Mouse (Mus musculus): ENCODE measurements around the gene Arhgef15. TPM values are rescaled to one million over a fixed set of nuclear protein-coding genes. Genes with fewer than 3 reads are reported as not detected.

The Arhgef15 gene
- total and polyA plus RNA-seq, 3 experiments, result 0.04 TPM; not detected in 2

- H3K4me2 ChIP-seq (ENCODE audit: insufficient read depth, low read depth, poor library complexity, severe bottlenecking), result no peak overlapping the region
- H3K27me3 ChIP-seq (replicated peaks), result peaks cover 18% of the 10 kb centered on the region
- H3K36me3 ChIP-seq (replicated peaks in 1 of 2; ENCODE audit: control insufficient read depth in 1 of 2, insufficient read depth in 1 of 2, low read length in 1 of 2), result peaks cover 21 to 26% of the 10 kb centered on the region in 2 experiments
- peaks cover 5 to 24% of the 10 kb centered on the region in 2 experiments; a peak in 3 of 4 replicates for H3K4me1 ChIP-seq (ENCODE audit: control insufficient read depth in 1 of 2, insufficient read depth in 2 of 2)
- dilution Hi-C loops (cut with MboI; ENCODE audit: extremely low pct_ligation_motif_present, extremely low pct_unique_long_range_greater_than_20kb, low sequenced_read_pairs) (no loop called here), in situ Hi-C loops (cut with MboI; ENCODE audit: low pct_ligation_motif_present, low pct_unique_long_range_greater_than_20kb, low sequenced_read_pairs) (loop anchor here (5.0 kb wide), 1 partner anchor 72 kb away; no protein-coding TSS in a partner anchor)
- no peak for DNase-seq (ENCODE audit: extremely low read depth)
- H3K9me3 ChIP-seq (replicated peaks; ENCODE audit: low read length), result peaks cover 5% of the 10 kb centered on the region
- H3K79me2 ChIP-seq (replicated peaks; ENCODE audit: control insufficient read depth, extremely low read depth, insufficient read depth, poor library complexity, severe bottlenecking), result peaks cover 19% of the 10 kb centered on the region
- H3K9ac ChIP-seq (ENCODE audit: insufficient read depth, low read depth), result no peak overlapping the region
- no peak for TF ChIP-seq JUN (IDR thresholded peaks at IDR 0.05; ENCODE audit: insufficient read depth, low read depth, low read length)
- TF ChIP-seq KAT2A (IDR thresholded peaks at IDR 0.05; ENCODE audit: insufficient replicate concordance, low read length), result no peak
- no peak for TF ChIP-seq ZMIZ1 (IDR thresholded peaks at IDR 0.05; ENCODE audit: low read depth, low read length)
- TF ChIP-seq SMC3 (IDR thresholded peaks at IDR 0.05; ENCODE audit: low read depth, low read length), result no peak
- no peak for TF ChIP-seq ZKSCAN1 (IDR thresholded peaks at IDR 0.05; ENCODE audit: borderline replicate concordance, low read depth, low read length)
- TF ChIP-seq MAFK (IDR thresholded peaks at IDR 0.05; ENCODE audit: insufficient replicate concordance, low read length), result no peak
- no peak for TF ChIP-seq JUND (conservative IDR thresholded peaks at IDR 0.05; ENCODE audit: low read depth, low read length)
- TF ChIP-seq CTCF (conservative IDR thresholded peaks at IDR 0.05 in 1 of 2, IDR thresholded peaks at IDR 0.05 in 1 of 2; ENCODE audit: low read depth in 2 of 2, low read length in 2 of 2), result no peak
- no peak for TF ChIP-seq POLR2A (IDR thresholded peaks at IDR 0.05; ENCODE audit: low read depth, low read length)
- TF ChIP-seq POLR2AphosphoS2 (IDR thresholded peaks at IDR 0.05; ENCODE audit: low read depth, low read length), result no peak
- TF ChIP-seq RCOR1 (conservative IDR thresholded peaks at IDR 0.05; ENCODE audit: low read depth, low read length), result no peak
- no peak for TF ChIP-seq NELFE (IDR thresholded peaks at IDR 0.05; ENCODE audit: low read depth, low read length)
- no peak for TF ChIP-seq ELF1 (IDR thresholded peaks at IDR 0.05; ENCODE audit: low read depth, low read length)
- no peak for TF ChIP-seq USF1 (IDR thresholded peaks at IDR 0.05; ENCODE audit: low read depth, low read length)
- no peak for TF ChIP-seq BHLHE40 (IDR thresholded peaks at IDR 0.05; ENCODE audit: low read depth, low read length)
- TF ChIP-seq RAD21 (IDR thresholded peaks at IDR 0.05; ENCODE audit: low read depth, low read length), result no peak
- TF ChIP-seq IRF4 (IDR thresholded peaks at IDR 0.05; ENCODE audit: low read depth, low read length), result no peak
- no peak overlapping the region for H3K27ac ChIP-seq (ENCODE audit: insufficient read depth, low read depth)
- no peak overlapping the region for H3K4me3 ChIP-seq (replicated peaks in 1 of 3; ENCODE audit: low read depth in 2 of 3, low read length in 2 of 3, poor library complexity in 1 of 3)
These were observed 57.5 kb downstream of the Arhgef15 start for GRCm38 (mm10) chr11:68899815-68900214.

- H3K4me2 ChIP-seq (ENCODE audit: insufficient read depth, low read depth, poor library complexity, severe bottlenecking), result no peak overlapping the region
- dilution Hi-C loops (cut with MboI; ENCODE audit: extremely low pct_ligation_motif_present, extremely low pct_unique_long_range_greater_than_20kb, low sequenced_read_pairs), result no loop called here
- TF ChIP-seq CTCF (conservative IDR thresholded peaks at IDR 0.05 in 1 of 2, IDR thresholded peaks at IDR 0.05 in 1 of 2; ENCODE audit: low read depth in 2 of 2, low read length in 2 of 2) (no peak), GABPA (IDR thresholded peaks at IDR 0.05; ENCODE audit: insufficient replicate concordance, low read depth, low read length) (no peak), BHLHE40 (IDR thresholded peaks at IDR 0.05; ENCODE audit: low read depth, low read length) (no peak), TCF12 (IDR thresholded peaks at IDR 0.05; ENCODE audit: low read depth, low read length) (no peak), ZKSCAN1 (IDR thresholded peaks at IDR 0.05; ENCODE audit: borderline replicate concordance, low read depth, low read length) (no peak), IRF4 (IDR thresholded peaks at IDR 0.05; ENCODE audit: low read depth, low read length) (no peak), SMC3 (IDR thresholded peaks at IDR 0.05; ENCODE audit: low read depth, low read length) (no peak), ZMIZ1 (IDR thresholded peaks at IDR 0.05; ENCODE audit: low read depth, low read length) (no peak)
- in situ Hi-C loops (cut with MboI; ENCODE audit: low pct_ligation_motif_present, low pct_unique_long_range_greater_than_20kb, low sequenced_read_pairs), result no loop called here
- peaks cover 5 to 16% of the 10 kb centered on the region in 2 experiments; a peak in 3 of 4 replicates for H3K4me1 ChIP-seq (ENCODE audit: control insufficient read depth in 1 of 2, insufficient read depth in 2 of 2)
- peaks cover 11 to 16% of the 10 kb centered on the region in 2 experiments for H3K36me3 ChIP-seq (replicated peaks in 1 of 2; ENCODE audit: control insufficient read depth in 1 of 2, insufficient read depth in 1 of 2, low read length in 1 of 2)
- H3K27ac ChIP-seq (ENCODE audit: insufficient read depth, low read depth), result no peak overlapping the region
- H3K79me2 ChIP-seq (replicated peaks; ENCODE audit: control insufficient read depth, extremely low read depth, insufficient read depth, poor library complexity, severe bottlenecking), result peaks cover 19% of the 10 kb centered on the region
- peaks cover 20% of the 10 kb centered on the region for H3K27me3 ChIP-seq (replicated peaks)
- H3K9me3 ChIP-seq (replicated peaks; ENCODE audit: low read length), result peaks cover 5% of the 10 kb centered on the region
- no peak overlapping the region for H3K9ac ChIP-seq (ENCODE audit: insufficient read depth, low read depth)
- no peak for DNase-seq (ENCODE audit: extremely low read depth)
- H3K4me3 ChIP-seq (replicated peaks in 1 of 3; ENCODE audit: low read depth in 2 of 3, low read length in 2 of 3, poor library complexity in 1 of 3), result no peak overlapping the region
These were observed 58.5 kb downstream of the Arhgef15 start for GRCm38 (mm10) chr11:68898790-68899189.

Measured in CH12.LX (cell line).